Mouse (Mus musculus) frontal cortex, adult 2 months (tissue): Measurements from ENCODE around the gene Vmn2r104. TPM values are rescaled to one million over a fixed set of nuclear protein-coding genes. Genes with fewer than 3 reads are reported as not detected.

ENCODE experiments used
- DNase-seq, 2 experiments: peaks; one replicate each; pipeline ENCODE4 v3.0.0; 2022; ENCODE audit warnings: low spot score in 1 of 2; ENCODE audit errors: extremely low spot score in 1 of 2
- polyA plus RNA-seq: library from polyadenylated mRNA; depleted of rRNA; stranded (reverse); fragments of >200 nt; gene quantifications from 2 replicates; pipeline ENCODE4 v1.2.3, GENCODE M21; 2012; rRNA removed

Vmn2r104 gene
- not detected in 2 replicates for polyA plus RNA-seq

- no peak for DNase-seq
Measured at GRCm38 (mm10) chr17:20048236-20048635, at the start of gene Vmn2r104. Vmn2r104 (minus strand) TSS chr17:20048336.

- no peak for DNase-seq
Measured at GRCm38 (mm10) chr17:20074090-20074489, 26.0 kb upstream of the Vmn2r104 start.

GRCm38 (mm10) chr17:20071656-20072396 lies 23.7 kb upstream of the Vmn2r104 start:
- no peak for DNase-seq

Other genes starting within 250 kb of the Vmn2r104 start
- gene Fpr-rs7, start 65.9 kb upstream of the Vmn2r104 start, polyA plus RNA-seq, result not detected in 2 replicates
- gene Fpr-rs6, start 134.8 kb upstream of the Vmn2r104 start, polyA plus RNA-seq, result not detected in 2 replicates
- not detected in 2 replicates for gene Vmn2r105, start 186.7 kb upstream of the Vmn2r104 start, polyA plus RNA-seq
- not detected in 2 replicates for gene Vmn2r106, start 237.2 kb upstream of the Vmn2r104 start, polyA plus RNA-seq